Mouse (Mus musculus) layer of hippocampus, postnatal 36 days (tissue): ENCODE results near the gene H1foo. TPM values are rescaled to one million over a fixed set of nuclear protein-coding genes. Genes with fewer than 3 reads are reported as not detected.

Source experiments
- total RNA-seq, 2 experiments: library from RNA; stranded (reverse); gene quantifications; 2 replicates each; pipeline ENCODE4 v1.2.3; 2021

The H1foo gene
- total RNA-seq, 2 experiments from 2014 or later: not detected

Other genes with a start within 250 kb of the H1foo start
- under 1 TPM; 0.40 to 0.71 TPM for gene Tmem40, start 182.5 kb upstream of the H1foo start, total RNA-seq
- 1 to 10 TPM; 3.1 to 3.2 TPM for gene Cand2, start 170.4 kb upstream of the H1foo start, total RNA-seq
- 100 to 1,000 TPM; 464 to 470 TPM for gene Rpl32, start 136.2 kb upstream of the H1foo start, total RNA-seq
- 1 to 10 TPM; 4.0 to 4.7 TPM for gene Efcab12, start 106.5 kb upstream of the H1foo start, total RNA-seq
- 1 to 10 TPM; 5.0 to 6.8 TPM for gene Mbd4, start 91.6 kb upstream of the H1foo start, total RNA-seq
- 10 to 100 TPM; 31.6 to 35.3 TPM for gene Ift122, start 91.5 kb upstream of the H1foo start, total RNA-seq
- under 1 TPM; 0.52 to 0.83 TPM for gene Rho, start 13.2 kb upstream of the H1foo start, total RNA-seq
- 10 to 100 TPM; 19.6 to 22.9 TPM for gene Plxnd1, start 50.1 kb downstream of the H1foo start, total RNA-seq
- 10 to 100 TPM; 80.7 to 90.9 TPM for gene Tmcc1, start 248.5 kb downstream of the H1foo start, total RNA-seq